Mouse (Mus musculus) ES-Bruce4 (cell line): ENCODE measurements around the gene Suds3.

Experiments
- CTCF ChIP-seq: IDR thresholded peaks from one replicate; pipeline ENCODE4 v1.8.1; 2011; ENCODE audit warnings: low read depth, low read length
- EP300 ChIP-seq: IDR thresholded peaks from 2 replicates; pipeline ENCODE4 v1.6.1; 2011; ENCODE audit warnings: low read depth, low read length; ENCODE audit not compliant: insufficient read depth

GRCm38 (mm10) chr5:117139822-117140221 lies 23.9 kb upstream of the Suds3 start:
- TF ChIP-seq CTCF = no peak
- TF ChIP-seq EP300 = no peak
